Mouse (Mus musculus): Measurements from ENCODE around the gene Agap2. TPM values are rescaled to one million over a fixed set of nuclear protein-coding genes. Genes with fewer than 3 reads are reported as not detected.

Agap2 gene
- 2.9 TPM for polyA plus RNA-seq (2014; fragmentation: Illumina TruSeq; extraction: RNeasy Lipid Tissue Mini Kit (QIAGEN cat#74804); ENCODE audit: low read depth, low replicate concordance)

DNA sequence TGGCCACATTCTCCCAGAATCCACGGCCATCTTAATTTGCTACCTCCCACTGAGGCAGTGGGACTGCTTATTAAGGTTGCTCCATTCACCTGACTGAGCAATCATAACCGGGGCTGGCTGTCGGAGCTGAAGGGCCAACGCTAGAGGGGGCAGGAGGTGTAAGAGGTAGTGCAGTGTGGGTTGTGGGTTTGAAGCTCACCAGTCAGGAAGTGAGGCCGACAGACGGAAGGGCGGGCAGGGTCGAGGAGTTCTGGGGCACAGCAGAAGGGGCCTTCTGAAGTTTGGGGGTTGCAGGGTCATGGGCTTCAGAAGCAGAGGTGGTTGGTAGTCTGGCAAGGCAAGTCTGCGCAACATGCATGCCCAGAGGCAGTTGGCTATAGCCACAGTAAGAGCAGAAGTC lies at the start of gene Agap2:
Agap2 (plus strand) TSS at position 205 of the 400 bp plus-strand sequence.

GRCm38 (mm10) chr10:127030336-127031296 lies 44.5 kb upstream of the Agap2 start, which contains the start of gene Tsfm:
TSS of gene Tsfm (minus strand) at chr10:127030840.

GRCm38 (mm10) chr10:127041274-127041766 lies 33.8 kb upstream of the Agap2 start, which contains the start of the genes Mettl1 and Eef1akmt3:
TSS of gene Mettl1 (plus strand) at chr10:127041414.
TSS of gene Eef1akmt3 (minus strand) at chr10:127041513.

DNA sequence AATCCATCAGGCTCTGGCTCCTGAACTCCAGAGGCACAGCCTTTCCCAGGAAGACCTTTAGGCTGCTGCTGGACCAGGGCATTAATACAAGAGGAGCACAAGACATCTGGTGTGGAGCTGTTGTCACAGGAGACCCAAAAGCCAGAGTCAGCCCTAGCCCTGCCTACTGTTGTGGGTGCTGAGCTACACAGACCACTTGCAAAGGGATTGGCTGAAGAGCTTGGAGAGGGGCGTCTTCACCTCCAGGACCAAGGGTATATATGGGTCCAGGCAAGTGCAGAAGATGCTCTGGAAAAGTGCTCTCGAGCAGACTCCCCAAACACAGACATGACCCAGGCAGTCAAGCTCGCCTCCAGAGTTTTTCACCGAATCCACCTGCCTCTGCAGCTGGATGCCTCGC lies 27.1 kb upstream of the Agap2 start, which contains the start of gene Cyp27b1:
Cyp27b1 (plus strand) TSS at position 297 of the 400 bp plus-strand sequence.

DNA sequence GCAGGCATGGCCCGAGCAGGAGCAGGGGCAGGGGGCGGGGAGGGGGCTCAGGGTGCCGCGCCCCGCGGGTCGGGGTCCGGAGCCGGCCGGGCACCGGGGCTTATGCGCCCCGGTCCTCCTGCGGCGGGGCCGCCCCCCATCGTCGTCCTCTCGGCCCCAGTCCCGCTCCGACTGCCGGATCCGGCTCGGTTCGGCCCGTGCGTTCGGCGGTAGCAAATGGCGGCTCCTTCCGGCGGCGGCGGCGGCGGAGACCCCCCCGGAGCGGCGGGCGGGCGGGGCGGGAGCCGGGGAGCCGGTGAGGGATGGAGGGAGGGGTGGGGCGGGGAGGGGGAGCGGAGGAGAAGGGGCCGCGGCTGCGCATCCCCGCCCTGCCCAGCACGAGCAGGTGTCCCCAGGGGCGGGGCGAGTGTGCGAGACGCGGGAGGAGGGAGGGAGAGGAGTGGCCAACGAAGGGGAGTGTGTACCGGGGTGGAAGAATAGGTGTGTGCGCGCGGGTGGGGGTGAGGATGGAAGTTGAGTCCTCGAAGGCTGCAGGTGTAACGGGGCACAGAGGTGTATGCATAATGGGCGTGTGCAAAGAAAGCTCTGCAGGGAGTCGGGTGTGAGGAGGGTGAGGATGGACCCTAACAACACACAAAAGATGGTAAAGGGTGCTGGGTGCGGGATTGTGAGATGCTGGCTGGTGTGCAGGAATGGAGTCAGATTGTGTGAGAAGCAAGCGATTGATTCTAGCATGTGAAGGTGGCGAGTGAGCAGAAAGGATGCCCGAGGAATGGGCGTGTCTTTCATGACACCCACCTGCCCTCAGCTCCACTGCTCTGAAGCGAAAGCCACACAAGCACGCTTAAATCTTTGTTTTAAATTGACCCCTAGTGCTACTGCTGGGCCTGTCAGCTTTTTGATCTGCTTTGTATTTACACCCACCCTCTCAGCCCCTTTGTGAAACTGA lies 14.8 kb upstream of the Agap2 start, which contains the start of gene March9:
March9 (minus strand) TSS at position 217 of the 949 bp plus-strand sequence.

DNA sequence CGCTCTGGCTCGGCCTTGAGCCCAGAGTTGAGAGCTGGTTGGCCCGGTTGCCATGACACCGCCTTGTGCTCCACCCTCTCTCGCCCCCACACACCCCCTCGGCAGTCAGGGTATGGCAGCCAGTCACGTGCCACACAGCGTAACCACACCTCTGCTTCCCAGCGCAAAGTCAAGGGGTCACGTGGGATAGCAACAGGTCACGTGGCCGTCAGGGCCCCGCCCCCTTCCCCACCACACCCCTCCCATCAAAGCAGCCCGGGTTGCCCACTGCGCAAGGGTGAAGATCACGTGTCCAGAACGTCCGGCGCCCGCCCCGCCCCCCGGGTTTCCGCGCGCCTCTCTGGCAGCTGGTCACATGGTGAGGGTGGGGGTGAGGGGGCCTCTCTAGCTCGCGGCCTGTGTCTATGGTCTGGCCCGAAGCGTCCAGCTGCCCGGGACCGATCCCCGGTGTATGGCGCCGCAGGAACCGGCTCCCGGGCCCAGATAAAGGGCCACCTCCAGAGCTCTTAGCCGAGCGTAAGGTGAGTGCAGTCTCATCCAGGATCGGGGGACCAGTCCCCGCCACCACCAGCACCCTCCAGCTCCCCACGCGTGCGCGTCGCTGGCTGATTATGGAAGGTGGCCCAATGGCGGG lies 11.7 kb upstream of the Agap2 start, which contains the start of gene Cdk4:
Cdk4 (plus strand) TSS at position 296 of the 634 bp plus-strand sequence.

DNA sequence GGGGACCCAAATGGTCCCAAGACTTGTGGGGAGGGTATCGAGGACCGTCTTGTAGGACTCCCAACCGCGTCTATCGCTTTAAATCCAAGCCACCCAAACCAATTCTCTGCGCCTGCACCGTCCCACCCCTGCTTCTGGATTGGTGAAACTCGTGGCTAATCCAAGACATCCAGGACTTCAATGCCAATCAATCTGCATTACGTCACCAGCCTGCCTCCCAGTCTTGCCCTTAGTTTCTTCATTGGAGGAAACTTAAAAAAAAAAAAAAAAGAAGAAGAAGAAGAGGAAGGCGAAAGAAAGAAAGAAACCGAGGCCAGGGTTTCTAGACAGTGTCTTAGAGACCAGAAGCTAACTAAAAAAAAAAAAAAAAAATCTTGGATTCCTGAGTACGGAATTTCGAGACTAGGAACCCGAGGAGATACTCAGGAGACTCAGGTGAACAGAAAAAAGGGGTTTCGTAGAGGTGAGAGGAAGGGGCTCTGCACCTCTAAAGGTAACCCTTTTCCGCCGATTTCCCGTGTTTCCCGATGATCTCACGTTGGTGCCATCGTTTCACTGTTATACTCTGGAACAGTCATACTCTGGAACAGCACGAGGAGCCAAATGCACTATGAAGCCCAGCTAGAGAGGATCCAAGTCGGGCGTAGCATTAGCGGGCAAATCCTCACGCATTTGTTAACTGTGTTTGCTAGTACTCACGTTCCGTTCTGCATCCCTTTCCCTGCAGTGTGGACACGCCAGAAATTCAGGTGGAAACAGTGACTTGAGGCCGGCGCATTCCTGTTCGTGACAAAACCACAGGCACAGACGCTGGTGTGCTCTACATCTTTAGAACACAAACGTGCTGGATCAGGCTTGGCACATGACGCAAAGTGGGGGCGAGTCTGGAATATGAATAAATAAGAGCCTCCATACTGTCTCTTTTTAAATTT lies 4.6 kb upstream of the Agap2 start, which contains the start of gene Tspan31:
Tspan31 (minus strand) TSS at position 75 of the 932 bp plus-strand sequence.

DNA sequence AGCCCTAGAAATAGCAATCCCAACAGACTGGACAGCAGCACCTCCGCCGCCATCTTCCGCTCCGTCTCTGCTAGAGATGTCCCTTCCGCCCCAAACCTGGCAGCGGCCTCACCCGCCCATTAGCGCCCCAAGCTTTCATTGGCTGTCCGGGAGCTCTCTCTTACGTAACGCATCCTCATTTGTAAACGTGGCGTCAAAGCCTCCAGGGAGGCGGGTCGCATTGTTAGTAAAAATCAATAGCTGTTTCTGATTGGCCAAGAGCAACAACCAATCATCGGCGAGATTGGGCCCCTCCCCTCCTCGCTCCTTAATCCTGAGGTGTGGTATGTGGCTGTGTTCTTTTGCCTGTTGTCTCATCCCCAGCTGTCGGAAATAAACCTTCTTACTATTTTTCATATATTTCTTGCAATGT lies 46.0 kb downstream of the Agap2 start, which contains the start of gene Os9:
Os9 (minus strand) TSS at position 66 of the 412 bp plus-strand sequence.

Other genes starting within 250 kb of the Agap2 start
- 5.6 TPM for gene Atp23, start 173.9 kb upstream of the Agap2 start, polyA plus RNA-seq (2014; fragmentation: Illumina TruSeq; extraction: RNeasy Lipid Tissue Mini Kit (QIAGEN cat#74804); ENCODE audit: low read depth, low replicate concordance)
- gene Ctdsp2, start 96.6 kb upstream of the Agap2 start, polyA plus RNA-seq (2014; fragmentation: Illumina TruSeq; extraction: RNeasy Lipid Tissue Mini Kit (QIAGEN cat#74804); ENCODE audit: low read depth, low replicate concordance), result 91.4 TPM
- gene Avil, start 74.6 kb upstream of the Agap2 start, polyA plus RNA-seq (2014; fragmentation: Illumina TruSeq; extraction: RNeasy Lipid Tissue Mini Kit (QIAGEN cat#74804); ENCODE audit: low read depth, low replicate concordance), result 0.94 TPM
- 50.1 TPM for gene Tsfm, start 44.4 kb upstream of the Agap2 start, polyA plus RNA-seq (2014; fragmentation: Illumina TruSeq; extraction: RNeasy Lipid Tissue Mini Kit (QIAGEN cat#74804); ENCODE audit: low read depth, low replicate concordance)
- gene Mettl1, start 33.9 kb upstream of the Agap2 start, polyA plus RNA-seq (2014; fragmentation: Illumina TruSeq; extraction: RNeasy Lipid Tissue Mini Kit (QIAGEN cat#74804); ENCODE audit: low read depth, low replicate concordance), result 17.0 TPM
- not detected for gene Eef1akmt3, start 33.8 kb upstream of the Agap2 start, polyA plus RNA-seq (2014; fragmentation: Illumina TruSeq; extraction: RNeasy Lipid Tissue Mini Kit (QIAGEN cat#74804); ENCODE audit: low read depth, low replicate concordance)
- gene Cyp27b1, start 27.0 kb upstream of the Agap2 start, polyA plus RNA-seq (2014; fragmentation: Illumina TruSeq; extraction: RNeasy Lipid Tissue Mini Kit (QIAGEN cat#74804); ENCODE audit: low read depth, low replicate concordance), result not detected
- gene March9, start 15.1 kb upstream of the Agap2 start, polyA plus RNA-seq (2014; fragmentation: Illumina TruSeq; extraction: RNeasy Lipid Tissue Mini Kit (QIAGEN cat#74804); ENCODE audit: low read depth, low replicate concordance), result 3.0 TPM
- 104 TPM for gene Cdk4, start 11.8 kb upstream of the Agap2 start, polyA plus RNA-seq (2014; fragmentation: Illumina TruSeq; extraction: RNeasy Lipid Tissue Mini Kit (QIAGEN cat#74804); ENCODE audit: low read depth, low replicate concordance)
- gene Tspan31, start 5.0 kb upstream of the Agap2 start, polyA plus RNA-seq (2014; fragmentation: Illumina TruSeq; extraction: RNeasy Lipid Tissue Mini Kit (QIAGEN cat#74804); ENCODE audit: low read depth, low replicate concordance), result 65.6 TPM
- gene Os9, start 45.8 kb downstream of the Agap2 start, polyA plus RNA-seq (2014; fragmentation: Illumina TruSeq; extraction: RNeasy Lipid Tissue Mini Kit (QIAGEN cat#74804); ENCODE audit: low read depth, low replicate concordance), result 36.6 TPM
- 1.5 TPM for gene B4galnt1, start 89.9 kb downstream of the Agap2 start, polyA plus RNA-seq (2014; fragmentation: Illumina TruSeq; extraction: RNeasy Lipid Tissue Mini Kit (QIAGEN cat#74804); ENCODE audit: low read depth, low replicate concordance)
- 26.9 TPM for gene Slc26a10, start 105.4 kb downstream of the Agap2 start, polyA plus RNA-seq (2014; fragmentation: Illumina TruSeq; extraction: RNeasy Lipid Tissue Mini Kit (QIAGEN cat#74804); ENCODE audit: low read depth, low replicate concordance)
- 23.2 TPM for gene Arhgef25, start 114.8 kb downstream of the Agap2 start, polyA plus RNA-seq (2014; fragmentation: Illumina TruSeq; extraction: RNeasy Lipid Tissue Mini Kit (QIAGEN cat#74804); ENCODE audit: low read depth, low replicate concordance)
- 53.5 TPM for gene Dtx3, start 120.4 kb downstream of the Agap2 start, polyA plus RNA-seq (2014; fragmentation: Illumina TruSeq; extraction: RNeasy Lipid Tissue Mini Kit (QIAGEN cat#74804); ENCODE audit: low read depth, low replicate concordance)
- gene Pip4k2c, start 136.3 kb downstream of the Agap2 start, polyA plus RNA-seq (2014; fragmentation: Illumina TruSeq; extraction: RNeasy Lipid Tissue Mini Kit (QIAGEN cat#74804); ENCODE audit: low read depth, low replicate concordance), result 35.2 TPM
- 0.89 TPM for gene Kif5a, start 188.1 kb downstream of the Agap2 start, polyA plus RNA-seq (2014; fragmentation: Illumina TruSeq; extraction: RNeasy Lipid Tissue Mini Kit (QIAGEN cat#74804); ENCODE audit: low read depth, low replicate concordance)
- gene Dctn2, start 191.1 kb downstream of the Agap2 start, polyA plus RNA-seq (2014; fragmentation: Illumina TruSeq; extraction: RNeasy Lipid Tissue Mini Kit (QIAGEN cat#74804); ENCODE audit: low read depth, low replicate concordance), result 139 TPM
- gene Mbd6, start 213.7 kb downstream of the Agap2 start, polyA plus RNA-seq (2014; fragmentation: Illumina TruSeq; extraction: RNeasy Lipid Tissue Mini Kit (QIAGEN cat#74804); ENCODE audit: low read depth, low replicate concordance), result 18.0 TPM
- gene Mars, start 236.5 kb downstream of the Agap2 start, polyA plus RNA-seq (2014; fragmentation: Illumina TruSeq; extraction: RNeasy Lipid Tissue Mini Kit (QIAGEN cat#74804); ENCODE audit: low read depth, low replicate concordance), result 49.6 TPM
- 2.8 TPM for gene Arhgap9, start 246.7 kb downstream of the Agap2 start, polyA plus RNA-seq (2014; fragmentation: Illumina TruSeq; extraction: RNeasy Lipid Tissue Mini Kit (QIAGEN cat#74804); ENCODE audit: low read depth, low replicate concordance)

All from heart, adult 10 weeks (tissue).